In the genomic region with DNA sequence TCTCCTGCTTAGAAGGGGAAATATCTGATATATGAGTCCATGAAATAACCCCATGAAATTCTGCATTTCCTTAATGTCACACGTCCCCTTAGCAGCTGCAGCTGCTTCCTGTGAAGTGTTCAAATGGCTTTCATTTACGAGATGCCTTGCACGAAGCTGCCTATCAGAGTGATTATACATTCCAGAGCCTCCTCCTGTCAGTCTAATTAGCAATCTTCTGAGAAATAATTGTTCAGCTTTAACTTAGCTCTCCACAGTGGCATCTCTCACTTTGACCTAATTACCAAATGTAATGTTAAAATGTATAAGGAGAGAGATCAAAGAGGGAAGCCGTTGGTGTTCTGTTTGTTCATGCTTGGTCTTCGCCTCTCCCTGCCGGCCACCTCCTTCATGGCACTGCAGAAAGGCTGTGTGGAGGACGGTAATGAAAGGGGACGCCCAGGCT, we compare ENCODE assay signal across 10 mouse cellular contexts.
DNase-seq lines count a peak whose midpoint lies in the region; ATAC-seq and TF ChIP-seq lines count a peak whose summit lies in the region.
"Had no signal": no experiment of that assay in that cellular context is flagged by ENCODE, and none has a peak within 500 bp of the region (broad histone marks: within the 10 kb centered on the region; RNA-seq: fewer than 3 reads in every experiment).

No protein-coding gene starts in this region.

- H3K4me1 ChIP-seq in lung, embryonic 14.5 days (ENCODE audit: insufficient read depth) = peaks cover 39% of the 10 kb centered on the region
- peaks cover 31% of the 10 kb centered on the region for H3K4me1 ChIP-seq in forebrain, embryonic 11.5 days (replicated peaks; ENCODE audit: control insufficient read depth, insufficient read depth, low read length)
- H3K4me1 ChIP-seq in neural tube, embryonic 15.5 days = peaks cover 70% of the 10 kb centered on the region

- WGBS in lung, embryonic 14.5 days = 15% methylated on average over 8 of the region's 8 CpGs
- 7% methylated on average over 8 of the region's 8 CpGs for whole genome bisulfite sequencing in forebrain, embryonic 11.5 days
- 10% methylated on average over 8 of the region's 8 CpGs for WGBS in neural tube, embryonic 15.5 days

- intact Hi-C loops in heart, postnatal 14 days (cut with DNase I) = no loop called here

- no peak overlapping the region for H3K4me2 ChIP-seq in lung, embryonic 14.5 days
- H3K4me2 ChIP-seq in forebrain, embryonic 11.5 days (ENCODE audit: low read depth, low read length, severe bottlenecking) = peak overlapping the region; percentile 32
- H3K4me2 ChIP-seq in neural tube, embryonic 15.5 days = peak overlapping the region; percentile 19

- H3K9ac ChIP-seq in lung, embryonic 14.5 days = no peak overlapping the region
- peak overlapping the region; percentile 27; the same call in 1 of the 2 replicates for H3K9ac ChIP-seq in forebrain, embryonic 11.5 days (ENCODE audit: low read length)
- H3K9ac ChIP-seq in neural tube, embryonic 15.5 days (replicated peaks) = no peak overlapping the region

- DNase-seq in lung, embryonic 14.5 days = peak; percentile 48
- no peak for DNase-seq in lung, postnatal 14 days
- no peak for DNase-seq in forebrain, embryonic 11.5 days (ENCODE audit: low spot score)
- DNase-seq in urinary bladder, adult 18-20 months (ENCODE audit: low spot score in 2 of 2) = no peak
- no peak for DNase-seq in heart, postnatal 14 days
- no peak for DNase-seq in frontal cortex, postnatal 36 days (ENCODE audit: low spot score in 2 of 2)
- DNase-seq: kidney, adult 18-20 months had no signal

- H3K27me3 ChIP-seq in lung, embryonic 14.5 days (ENCODE audit: insufficient read depth, low read length) = no peaks in the 10 kb centered on the region
- no peaks in the 10 kb centered on the region for H3K27me3 ChIP-seq in forebrain, embryonic 11.5 days (ENCODE audit: control insufficient read depth, insufficient read depth, low read length)
- no peaks in the 10 kb centered on the region for H3K27me3 ChIP-seq in neural tube, embryonic 15.5 days (replicated peaks)

- TF ChIP-seq CTCF in lung, embryonic 14.5 days (IDR thresholded peaks at IDR 0.05; ENCODE audit: low read depth) = no peak

- ATAC-seq in lung, embryonic 14.5 days (ENCODE audit: insufficient read depth) = no peak
- ATAC-seq in forebrain, embryonic 11.5 days (replicated peaks; ENCODE audit: low FRiP score) = peak; percentile 67
- peak; percentile 16 for ATAC-seq in inflammation-experienced regulatory T-cells, adult 6 months
- ATAC-seq in neural tube, embryonic 15.5 days (ENCODE audit: low FRiP score) = peak; percentile 30

- H3K4me3 ChIP-seq in lung, embryonic 14.5 days (ENCODE audit: low read depth, low read length) = no peak overlapping the region
- no peak overlapping the region for H3K4me3 ChIP-seq in forebrain, embryonic 11.5 days (ENCODE audit: low read depth, low read length)
- H3K4me3 ChIP-seq in neural tube, embryonic 15.5 days (replicated peaks) = no peak overlapping the region
- H3K4me3 ChIP-seq: erythroblast, embryonic 14.5 days had no signal

- H3K9me3 ChIP-seq in lung, embryonic 14.5 days (ENCODE audit: low read depth, low read length) = no peaks in the 10 kb centered on the region; the same call in 1 of the 2 replicates
- H3K9me3 ChIP-seq in forebrain, embryonic 11.5 days (ENCODE audit: control insufficient read depth, low read length) = no peaks in the 10 kb centered on the region; the same call in 1 of the 2 replicates
- no peaks in the 10 kb centered on the region for H3K9me3 ChIP-seq in neural tube, embryonic 15.5 days (replicated peaks)

- no peak overlapping the region for H3K27ac ChIP-seq in lung, embryonic 14.5 days (ENCODE audit: low read depth)
- peak overlapping the region; percentile 80 for H3K27ac ChIP-seq in forebrain, embryonic 11.5 days (ENCODE audit: low read depth, low read length)
- peak overlapping the region; percentile 80 for H3K27ac ChIP-seq in neural tube, embryonic 15.5 days (replicated peaks)

- H3K36me3 ChIP-seq in lung, embryonic 14.5 days (ENCODE audit: insufficient read depth) = no peaks in the 10 kb centered on the region
- no peaks in the 10 kb centered on the region for H3K36me3 ChIP-seq in forebrain, embryonic 11.5 days (ENCODE audit: control insufficient read depth, insufficient read depth, low read length)
- H3K36me3 ChIP-seq in neural tube, embryonic 15.5 days = no peaks in the 10 kb centered on the region
